Mouse (Mus musculus): ENCODE data around the gene Psma7. TPM values are rescaled to one million over a fixed set of nuclear protein-coding genes. Genes with fewer than 3 reads are reported as not detected.

Gene Psma7
- polyA plus RNA-seq, 1 experiment from 2014 or later, result 385 TPM

DNA sequence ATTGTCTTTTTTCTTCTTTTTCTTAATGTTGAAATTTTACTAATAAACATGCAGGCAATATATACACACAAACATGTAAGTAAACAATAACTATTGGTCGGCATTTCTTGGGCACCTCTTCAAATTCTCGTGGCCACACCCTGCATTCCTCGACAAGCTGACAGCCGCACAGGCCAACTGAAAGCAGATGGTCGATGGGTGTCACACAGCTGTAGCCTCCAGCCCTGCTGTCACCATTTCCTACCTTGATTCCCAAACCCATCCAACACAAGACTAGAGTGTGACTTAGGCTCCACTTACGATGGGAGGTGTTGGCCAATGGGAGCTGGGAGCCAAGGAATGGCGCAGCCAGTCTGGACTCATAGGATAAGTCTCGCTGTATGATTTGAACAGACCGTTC is 40.6 kb downstream of the Psma7 start:
- Histone ChIP-seq H3K9ac (replicated peaks; ENCODE audit: low read depth) (no peak overlapping the region), H3K9me3 (ENCODE audit: low read length) (no peaks in the 10 kb centered on the region), H3K4me1 (ENCODE audit: insufficient read depth, low read depth, low read length) (no peaks in the 10 kb centered on the region), H3K27ac (ENCODE audit: low read length) (no peak overlapping the region), H3K4me2 (replicated peaks; ENCODE audit: low read depth, low read length) (no peak overlapping the region), H3K36me3 (ENCODE audit: insufficient read depth, low read length) (no peaks in the 10 kb centered on the region), H3K27me3 (replicated peaks; ENCODE audit: insufficient read depth, low read length) (no peaks in the 10 kb centered on the region), H3K4me3 (ENCODE audit: low read depth, low read length) (no peak overlapping the region)
- DNase-seq (ENCODE audit: low spot score) (no peak), ATAC-seq (no peak)
- 78% methylated on average over 9 of the region's 9 CpGs for WGBS
- no peak for TF ChIP-seq CTCF (IDR thresholded peaks at IDR 0.05)
- TF ChIP-seq EP300 (IDR thresholded peaks at IDR 0.05), result no peak

DNA sequence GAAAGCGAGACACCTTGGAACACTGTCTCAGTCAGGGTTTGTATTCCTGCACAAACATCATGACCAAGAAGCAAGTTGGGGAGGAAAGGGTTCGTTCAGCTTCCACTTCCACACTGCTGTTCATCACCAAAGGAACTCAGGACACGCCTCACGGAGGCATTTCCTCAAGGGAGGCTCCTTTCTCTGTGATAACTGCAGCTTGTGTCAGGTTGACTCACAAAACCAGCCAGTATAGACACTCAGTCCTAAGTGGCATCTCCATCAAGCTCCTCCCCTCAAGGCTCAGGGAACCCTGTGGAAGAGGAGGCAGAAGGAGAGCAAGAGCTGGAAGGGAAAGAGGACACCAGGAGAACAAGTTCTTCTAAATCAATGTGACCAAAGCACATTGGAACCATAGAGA is 43.8 kb downstream of the Psma7 start:
- 54% methylated on average over 4 of the region's 4 CpGs for WGBS

DNA sequence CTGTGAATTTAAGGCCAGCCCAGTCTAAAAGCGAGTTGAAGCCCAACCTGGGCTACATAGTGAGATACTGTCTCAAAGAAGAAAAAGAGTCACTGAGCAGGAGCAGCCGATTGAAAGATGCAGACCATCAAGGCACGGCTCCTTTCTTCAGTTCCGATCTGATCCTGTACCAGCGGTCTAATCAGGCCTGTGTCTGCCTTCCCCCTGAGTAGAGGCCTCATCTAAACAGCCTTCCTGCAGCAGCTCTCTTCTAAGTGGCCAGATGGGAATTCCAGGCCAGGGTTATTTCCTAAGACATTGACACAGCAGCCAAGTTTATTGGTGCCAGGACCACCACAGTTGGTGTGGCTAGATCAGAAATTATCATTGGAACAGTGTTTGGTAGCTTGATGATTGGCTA is 49.2 kb downstream of the Psma7 start:
- Histone ChIP-seq H3K36me3 (ENCODE audit: insufficient read depth, low read length) (no peaks in the 10 kb centered on the region), H3K4me3 (ENCODE audit: low read depth, low read length) (no peak overlapping the region), H3K27ac (ENCODE audit: low read length) (no peak overlapping the region), H3K9me3 (ENCODE audit: low read length) (no peaks in the 10 kb centered on the region), H3K27me3 (replicated peaks; ENCODE audit: insufficient read depth, low read length) (no peaks in the 10 kb centered on the region), H3K9ac (replicated peaks; ENCODE audit: low read depth) (no peak overlapping the region), H3K4me2 (replicated peaks; ENCODE audit: low read depth, low read length) (no peak overlapping the region), H3K4me1 (ENCODE audit: insufficient read depth, low read depth, low read length) (no peaks in the 10 kb centered on the region)
- TF ChIP-seq EP300 (IDR thresholded peaks at IDR 0.05), result no peak
- TF ChIP-seq CTCF (IDR thresholded peaks at IDR 0.05), result no peak
- ATAC-seq (no peak), DNase-seq (ENCODE audit: low spot score) (no peak)
- WGBS, result 87% methylated on average over 5 of the region's 5 CpGs

More for the DNA sequence above, 43.8 kb downstream of the Psma7 start:
- Histone ChIP-seq H3K36me3 (ENCODE audit: insufficient read depth, low read length) (no peaks in the 10 kb centered on the region), H3K4me2 (replicated peaks; ENCODE audit: low read depth, low read length) (no peak overlapping the region), H3K9ac (replicated peaks; ENCODE audit: low read depth) (no peak overlapping the region), H3K9me3 (ENCODE audit: low read length) (no peaks in the 10 kb centered on the region), H3K27ac (ENCODE audit: low read length) (no peak overlapping the region), H3K27me3 (replicated peaks; ENCODE audit: insufficient read depth, low read length) (no peaks in the 10 kb centered on the region), H3K4me3 (ENCODE audit: low read depth, low read length) (no peak overlapping the region), H3K4me1 (ENCODE audit: insufficient read depth, low read depth, low read length) (no peaks in the 10 kb centered on the region)
- TF ChIP-seq EP300 (IDR thresholded peaks at IDR 0.05), result no peak
- no peak for TF ChIP-seq CTCF (IDR thresholded peaks at IDR 0.05)
- no peak for DNase-seq (ENCODE audit: low spot score)
- no peak for ATAC-seq

DNA sequence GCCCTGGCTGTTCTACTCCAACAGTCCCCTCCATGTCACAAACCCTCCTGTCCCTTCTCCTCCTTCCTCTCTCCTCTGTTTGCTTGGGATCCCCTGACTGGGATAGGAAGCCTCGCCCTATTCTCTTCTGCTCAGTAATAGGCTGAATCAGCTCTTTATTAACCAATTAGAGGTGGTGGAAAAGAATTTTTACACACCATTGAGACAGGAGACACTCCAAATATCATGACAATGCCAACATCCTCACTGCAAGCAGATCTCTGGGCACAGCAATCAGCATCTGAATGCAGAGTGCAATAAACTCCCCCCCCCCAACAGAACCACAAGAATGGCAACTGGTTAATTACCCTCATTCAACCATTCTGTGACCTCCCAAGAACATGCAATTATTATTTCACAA is 53.1 kb downstream of the Psma7 start:
- H3K4me1 ChIP-seq (ENCODE audit: insufficient read depth, low read depth, low read length), result no peaks in the 10 kb centered on the region
- H3K4me3 ChIP-seq (ENCODE audit: low read depth, low read length), result no peak overlapping the region
- no peak overlapping the region for H3K27ac ChIP-seq (ENCODE audit: low read length)
- H3K9ac ChIP-seq (replicated peaks; ENCODE audit: low read depth), result no peak overlapping the region
- H3K4me2 ChIP-seq (replicated peaks; ENCODE audit: low read depth, low read length), result no peak overlapping the region
- no peaks in the 10 kb centered on the region for H3K36me3 ChIP-seq (ENCODE audit: insufficient read depth, low read length)
- H3K9me3 ChIP-seq (ENCODE audit: low read length), result no peaks in the 10 kb centered on the region
- ATAC-seq (no peak), DNase-seq (ENCODE audit: low spot score) (no peak)
- TF ChIP-seq CTCF (IDR thresholded peaks at IDR 0.05) (no peak), EP300 (IDR thresholded peaks at IDR 0.05) (no peak)
- H3K27me3 ChIP-seq (replicated peaks; ENCODE audit: insufficient read depth, low read length), result no peaks in the 10 kb centered on the region
- WGBS, result 65% methylated on average over 1 of the region's 1 CpGs

DNA sequence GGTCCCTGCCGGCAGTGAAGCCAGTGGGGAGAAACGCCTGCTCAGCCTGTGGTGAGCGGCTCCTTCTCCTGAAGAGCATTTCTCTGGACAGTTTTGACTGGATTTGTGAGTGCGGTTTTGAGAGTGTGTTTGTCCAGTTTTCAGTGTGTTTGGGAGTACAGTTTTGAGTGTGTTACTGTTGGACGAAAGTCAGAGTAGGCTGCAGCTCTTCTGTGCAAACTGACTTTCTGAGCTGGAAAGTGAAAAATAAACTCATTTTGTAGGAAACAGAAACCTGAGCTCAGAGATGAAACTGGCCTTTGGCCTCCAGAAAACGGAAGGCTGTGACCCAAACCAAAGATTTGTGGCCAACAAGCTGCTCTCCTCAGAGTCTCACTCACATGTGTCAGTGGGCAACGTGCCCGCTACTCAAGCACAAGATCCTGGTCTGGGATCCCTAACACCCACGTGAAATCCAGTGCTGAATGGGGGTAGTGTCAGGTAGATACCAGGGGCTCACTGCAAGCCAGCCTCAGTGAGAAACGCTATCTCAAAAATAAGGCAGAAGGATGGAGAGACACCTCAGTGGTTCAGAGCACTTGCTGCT is 55.7 kb downstream of the Psma7 start:
- ATAC-seq (no peak), DNase-seq (ENCODE audit: low spot score) (no peak)
- no peak overlapping the region for H3K9ac ChIP-seq (replicated peaks; ENCODE audit: low read depth)
- H3K4me1 ChIP-seq (ENCODE audit: insufficient read depth, low read depth, low read length), result no peaks in the 10 kb centered on the region
- no peak overlapping the region for H3K4me2 ChIP-seq (replicated peaks; ENCODE audit: low read depth, low read length)
- no peak for TF ChIP-seq EP300 (IDR thresholded peaks at IDR 0.05)
- TF ChIP-seq CTCF (IDR thresholded peaks at IDR 0.05), result no peak
- no peaks in the 10 kb centered on the region for H3K27me3 ChIP-seq (replicated peaks; ENCODE audit: insufficient read depth, low read length)
- H3K36me3 ChIP-seq (ENCODE audit: insufficient read depth, low read length), result no peaks in the 10 kb centered on the region
- no peaks in the 10 kb centered on the region for H3K9me3 ChIP-seq (ENCODE audit: low read length)
- 58% methylated on average over 10 of the region's 10 CpGs for WGBS
- no peak overlapping the region for H3K27ac ChIP-seq (ENCODE audit: low read length)
- no peak overlapping the region for H3K4me3 ChIP-seq (ENCODE audit: low read depth, low read length)

Other genes starting within 250 kb of the Psma7 start
- 2.8 and 3.5 TPM in 2 replicates for gene Taf4, start 65.8 kb downstream of the Psma7 start, polyA plus RNA-seq (2015; fragmentation: Nextera tagmentation; extraction: Ambion mirVana)
- 6.5 and 7.0 TPM in 2 replicates for gene Lsm14b, start 17.4 kb downstream of the Psma7 start, polyA plus RNA-seq (2015; fragmentation: Nextera tagmentation; extraction: Ambion mirVana)
- gene Ss18l1, start 76 bp upstream of the Psma7 start, polyA plus RNA-seq (2015; fragmentation: Nextera tagmentation; extraction: Ambion mirVana), result 2.0 and 2.4 TPM in 2 replicates
- gene Mtg2, start 28.2 kb upstream of the Psma7 start, polyA plus RNA-seq (2015; fragmentation: Nextera tagmentation; extraction: Ambion mirVana), result 18.7 and 18.9 TPM in 2 replicates
- gene Hrh3, start 62.1 kb upstream of the Psma7 start, polyA plus RNA-seq (2015; fragmentation: Nextera tagmentation; extraction: Ambion mirVana), result 0.14 TPM in 1 of 2 replicates, not detected in the other
- 35.3 and 36.1 TPM in 2 replicates for gene Osbpl2, start 76.9 kb upstream of the Psma7 start, polyA plus RNA-seq (2015; fragmentation: Nextera tagmentation; extraction: Ambion mirVana)
- gene Adrm1, start 129.1 kb upstream of the Psma7 start, polyA plus RNA-seq (2015; fragmentation: Nextera tagmentation; extraction: Ambion mirVana), result 119 and 136 TPM in 2 replicates
- 83.7 and 85.3 TPM in 2 replicates for gene Lama5, start 183.4 kb upstream of the Psma7 start, polyA plus RNA-seq (2015; fragmentation: Nextera tagmentation; extraction: Ambion mirVana)
- gene Rps21, start 214.9 kb upstream of the Psma7 start, polyA plus RNA-seq (2015; fragmentation: Nextera tagmentation; extraction: Ambion mirVana), result 418 and 453 TPM in 2 replicates
- 15.5 and 16.1 TPM in 2 replicates for gene Cables2, start 231.1 kb upstream of the Psma7 start, polyA plus RNA-seq (2015; fragmentation: Nextera tagmentation; extraction: Ambion mirVana)
- 0.20 and 0.46 TPM in 2 replicates for gene Rbbp8nl, start 247.4 kb upstream of the Psma7 start, polyA plus RNA-seq (2015; fragmentation: Nextera tagmentation; extraction: Ambion mirVana)